Mouse (Mus musculus): ENCODE measurements at regions not wholly inside any gene's neighbourhood (a gene's known extent, or its start where the extent isn't known, plus 50 kb on each side); places are given as distances from the start of the nearest gene placed in this dataset.
A peak's percentile ranks its signal among the peaks of the same experiment; 100 is the strongest.

DNA sequence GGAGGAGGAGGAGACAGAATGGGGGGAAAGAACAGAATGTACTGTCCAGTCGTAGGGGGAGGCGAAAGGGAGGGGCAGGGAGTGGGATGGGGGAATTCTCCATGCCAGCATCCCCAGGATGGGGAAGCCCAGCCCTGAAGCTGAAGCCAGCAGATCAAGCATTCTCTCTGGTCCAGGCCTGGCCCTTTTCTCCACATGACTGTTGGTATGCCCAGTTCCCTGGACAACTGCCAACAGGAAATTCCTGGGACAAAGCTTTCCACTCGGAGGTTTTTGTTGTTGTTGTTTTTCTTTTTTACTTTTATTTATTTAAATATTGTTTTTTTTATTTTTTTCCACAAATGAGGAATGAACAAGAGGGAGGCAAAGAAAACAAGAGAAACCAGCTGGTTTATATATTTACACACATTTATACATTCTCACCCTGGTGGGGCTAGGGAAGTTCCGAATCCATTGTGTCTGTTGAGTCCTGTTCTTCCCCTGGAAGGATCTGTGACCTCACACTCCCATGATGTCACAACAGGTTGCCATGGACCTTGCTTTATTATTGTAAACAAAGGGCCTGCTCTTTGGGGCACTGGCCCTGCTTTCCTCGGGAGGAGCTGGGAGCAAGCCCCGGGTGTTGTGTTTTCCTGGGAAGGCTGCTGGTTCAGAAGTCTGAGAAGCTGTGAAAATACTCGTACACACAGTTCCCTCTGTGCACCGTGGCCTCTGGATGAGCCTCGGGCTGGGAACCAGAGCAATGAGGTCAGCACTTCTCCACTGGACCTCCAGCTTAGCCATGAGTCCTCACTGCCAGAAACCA is 135.5 kb upstream of the Med13l start:
- DNase-seq (ENCODE audit: low spot score in 2 of 2), result peak; percentile 28 to 68

DNA sequence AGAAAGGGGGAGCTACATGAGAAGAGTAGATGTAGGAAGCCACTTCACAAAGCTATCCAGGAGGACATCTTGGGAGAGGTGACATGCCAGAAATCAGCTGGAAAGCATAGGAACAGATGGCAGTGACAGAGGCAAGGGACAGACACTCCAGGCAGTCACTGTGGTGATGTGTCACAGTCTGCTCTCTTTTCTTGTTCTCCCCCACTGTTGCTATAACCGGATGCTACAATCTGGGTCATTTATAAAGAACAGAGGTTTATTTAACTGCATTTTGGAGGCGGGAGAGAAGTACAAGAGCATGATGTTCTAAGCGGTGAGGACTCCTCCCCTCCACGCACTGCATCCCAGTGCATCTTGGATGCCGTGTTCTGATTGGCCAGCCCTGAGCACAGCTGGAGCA is 133.8 kb upstream of the Med13l start:
- no peak for DNase-seq (ENCODE audit: low spot score in 2 of 2)

DNA sequence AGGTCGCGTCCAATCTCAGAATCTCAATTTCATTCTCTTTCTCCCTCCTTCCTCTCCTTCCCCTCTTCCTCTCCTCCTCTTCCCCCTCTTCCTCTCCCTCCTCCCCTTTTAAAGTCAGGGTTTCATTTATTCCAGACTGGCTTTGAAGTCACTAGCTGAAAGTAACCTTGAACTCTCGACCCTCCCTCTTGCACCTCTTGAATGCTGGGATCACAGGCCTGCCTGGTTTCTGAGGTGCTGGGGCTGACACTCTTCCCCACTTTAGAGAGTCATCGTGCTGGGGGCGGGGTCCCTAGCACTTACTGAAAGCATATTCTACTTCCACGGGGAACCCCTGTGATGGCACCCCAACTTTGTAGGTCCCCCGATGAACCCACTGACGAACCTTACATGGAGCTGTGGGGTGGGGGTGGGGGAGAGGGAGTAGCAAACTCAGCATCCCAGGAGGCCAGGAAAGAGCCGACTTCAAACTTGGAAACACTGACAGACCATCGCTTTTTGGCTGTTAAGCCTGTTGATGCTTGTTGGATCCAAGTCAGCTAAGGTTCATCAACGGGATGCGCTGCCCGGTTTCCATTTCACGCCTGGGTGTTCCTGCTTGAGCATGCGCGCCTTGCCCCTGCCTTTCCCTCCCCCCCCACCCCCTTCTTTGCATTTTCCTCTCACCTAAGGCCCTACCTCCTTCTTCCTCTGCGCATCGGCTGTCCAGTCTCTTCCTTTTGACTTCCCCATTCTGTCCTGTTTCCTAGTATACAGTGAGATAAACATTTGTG is 132.0 kb upstream of the Med13l start:
- DNase-seq (ENCODE audit: low spot score in 2 of 2), result no peak

DNA sequence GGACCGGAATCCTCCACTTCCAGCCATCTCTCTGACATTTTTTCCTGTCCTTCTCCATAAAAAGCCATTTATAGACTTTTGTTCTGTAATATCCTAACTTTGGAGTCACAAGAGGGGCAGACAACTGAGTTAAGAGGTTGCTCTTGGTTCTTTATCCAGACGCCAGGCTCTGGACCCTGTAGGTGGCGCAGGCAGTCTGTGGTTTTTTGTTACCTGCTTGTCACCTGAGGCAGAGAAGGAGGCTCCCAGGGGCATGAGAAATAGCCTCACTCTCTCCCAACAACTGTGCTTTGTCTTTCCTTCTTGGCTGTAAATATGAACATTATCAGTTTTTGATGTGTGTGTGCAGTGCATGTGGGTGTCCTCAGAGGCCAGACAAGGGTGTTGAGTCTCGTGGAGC is 126.9 kb upstream of the Med13l start:
- DNase-seq (ENCODE audit: low spot score in 2 of 2), result no peak

DNA sequence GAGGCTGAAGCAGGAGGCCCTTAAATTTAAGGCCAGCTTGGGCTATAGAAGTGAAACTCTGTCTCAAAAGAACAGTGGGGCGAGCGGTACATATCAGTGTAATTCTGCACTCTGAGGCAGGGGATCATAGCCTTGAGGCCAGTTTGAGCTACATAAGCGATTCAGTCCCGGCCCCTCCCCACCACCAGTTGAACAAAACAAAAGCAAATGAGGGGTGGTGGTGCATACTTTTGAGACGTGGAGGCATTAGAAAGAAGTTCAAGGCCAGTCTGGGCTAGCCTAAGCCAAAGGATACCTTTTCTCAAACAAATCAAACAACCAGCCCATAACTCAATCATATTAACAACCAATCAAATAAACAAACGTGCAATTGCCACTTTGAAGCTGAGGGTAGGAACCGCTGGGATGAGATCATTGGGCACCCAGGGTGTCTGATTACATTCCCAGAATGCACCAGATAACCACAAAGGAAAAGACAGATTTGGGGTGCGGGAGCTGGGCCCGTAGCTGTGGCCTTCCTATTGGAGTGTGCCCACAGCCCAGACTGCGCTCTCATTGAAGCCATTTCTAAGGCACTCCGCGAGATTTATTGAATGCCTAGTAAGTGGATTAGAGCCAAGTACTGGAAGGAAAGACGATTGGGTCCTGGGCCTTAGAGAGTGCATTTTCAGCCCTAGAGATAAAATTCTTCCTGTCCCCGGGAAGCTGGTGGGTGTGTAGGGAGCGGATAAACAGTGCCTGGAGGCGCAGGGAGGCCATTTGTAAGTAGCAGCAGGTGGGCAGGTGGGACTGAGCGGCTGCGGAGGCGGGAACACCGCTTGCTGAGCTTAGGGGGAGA is 125.5 kb upstream of the Med13l start:
- DNase-seq (ENCODE audit: low spot score in 2 of 2), result no peak

DNA sequence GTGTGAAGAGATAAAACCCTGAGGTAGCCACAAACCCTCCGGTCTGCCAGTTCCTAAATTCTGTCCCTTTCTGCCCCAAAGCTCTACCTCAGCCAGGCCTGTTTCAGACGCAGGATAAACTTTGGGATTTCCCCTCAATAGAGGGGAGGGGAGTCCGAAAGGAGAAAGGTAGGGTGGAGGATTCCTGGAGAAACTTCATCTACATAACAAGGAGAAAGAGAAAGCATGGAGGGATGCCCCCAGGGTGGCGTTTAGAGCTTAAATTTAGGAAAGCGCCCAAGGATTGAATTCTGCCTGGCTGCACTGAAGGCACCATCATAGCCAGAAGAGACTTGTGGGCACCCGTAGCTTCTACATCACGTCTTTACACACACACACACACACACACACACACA is 124.9 kb upstream of the Med13l start:
- no peak for DNase-seq (ENCODE audit: low spot score in 2 of 2)

DNA sequence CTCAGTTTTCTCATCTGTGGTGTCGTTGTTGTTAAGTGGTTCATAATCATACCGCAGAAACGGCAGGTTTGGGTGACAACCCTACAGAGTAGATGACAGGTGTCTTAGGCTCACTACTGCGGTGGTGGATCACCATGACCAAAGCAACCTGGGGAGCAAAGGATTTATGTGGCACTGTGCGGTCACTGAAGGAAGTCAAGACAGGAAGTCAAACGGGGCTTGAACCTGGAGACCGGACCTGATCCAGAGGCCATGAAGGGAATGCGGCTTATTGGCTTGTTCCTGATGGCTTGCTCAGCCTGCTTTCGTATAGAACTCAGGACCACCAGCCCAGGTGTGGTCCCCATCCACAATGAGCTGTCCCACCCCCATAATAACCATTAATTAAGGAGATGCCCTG is 124.4 kb upstream of the Med13l start:
- DNase-seq (ENCODE audit: low spot score in 2 of 2), result no peak

DNA sequence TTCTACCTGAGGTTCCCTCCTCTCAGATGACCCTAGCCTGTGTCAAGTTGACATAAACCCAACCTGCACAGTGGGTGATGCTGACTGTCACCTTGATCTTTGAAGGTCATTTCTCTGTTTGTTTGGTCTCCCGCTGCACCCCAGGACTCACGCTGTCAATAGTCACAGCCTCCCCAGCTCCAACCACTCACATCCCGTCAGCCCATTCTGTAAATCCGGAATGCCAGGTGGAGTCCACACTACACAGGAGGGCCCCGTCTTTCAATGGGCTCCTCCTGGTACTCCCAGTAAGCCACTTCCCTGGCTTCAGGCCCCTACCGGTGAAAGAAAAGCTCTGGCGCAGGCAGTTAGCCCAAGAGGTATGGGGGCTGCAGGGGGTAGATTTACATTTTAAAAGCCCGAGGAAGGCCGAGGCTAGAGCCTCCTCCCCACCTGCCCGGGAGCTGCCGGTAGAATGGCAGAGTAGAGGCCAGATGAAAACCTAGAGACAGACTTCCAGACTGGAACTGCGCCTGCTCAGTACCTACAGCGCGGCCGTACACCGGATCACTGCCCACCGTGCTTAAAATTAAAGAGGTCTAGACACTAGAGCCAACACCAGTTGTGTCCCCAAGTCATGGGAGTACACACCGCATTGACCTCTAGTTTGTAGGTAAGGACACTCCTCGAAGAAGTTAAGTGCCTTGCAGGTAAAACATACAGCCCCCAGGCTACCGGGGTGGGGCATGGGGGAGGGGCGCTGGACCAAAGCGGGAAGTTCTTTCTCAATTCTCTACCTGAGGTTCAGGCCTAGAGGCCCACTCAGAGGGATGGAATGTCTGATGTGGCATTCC is 123.8 kb upstream of the Med13l start:
- no peak for DNase-seq (ENCODE audit: low spot score in 2 of 2)

DNA sequence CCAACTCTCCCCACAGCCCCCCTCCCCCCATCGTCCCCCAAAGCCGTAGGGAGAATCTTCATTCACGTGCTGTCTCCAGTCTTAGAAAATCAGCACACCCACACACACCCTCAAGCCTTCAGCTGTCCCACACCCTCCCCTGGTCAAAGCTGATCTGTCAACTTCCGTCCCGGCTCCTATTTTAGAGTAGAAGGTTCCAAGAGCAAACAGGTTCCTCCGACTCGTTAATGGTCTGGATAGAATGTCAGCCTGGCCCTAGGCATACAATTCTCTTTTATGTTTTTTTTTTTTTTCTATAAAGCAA is 123.2 kb upstream of the Med13l start:
- no peak for DNase-seq (ENCODE audit: low spot score in 2 of 2)

DNA sequence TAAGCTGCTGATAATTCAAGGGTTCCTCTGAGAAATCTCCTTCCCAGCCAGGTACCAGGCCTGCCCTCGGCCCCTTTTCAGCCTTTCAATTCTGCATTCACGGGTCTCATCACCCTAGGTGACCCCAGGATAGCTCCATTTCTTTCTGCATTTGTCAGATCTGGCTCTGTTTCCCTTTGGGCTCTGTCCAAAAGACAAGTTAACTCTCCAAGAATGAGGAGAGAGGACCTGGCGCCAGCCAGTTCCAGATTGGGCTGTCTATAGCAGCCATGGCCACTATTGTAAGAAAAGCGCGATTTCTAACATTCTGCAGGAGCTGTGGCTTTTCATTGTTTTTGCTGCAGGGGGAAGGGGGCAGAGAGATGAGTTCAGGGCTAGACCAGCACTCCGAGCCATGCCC is 122.5 kb upstream of the Med13l start:
- DNase-seq (ENCODE audit: low spot score in 2 of 2), result no peak

DNA sequence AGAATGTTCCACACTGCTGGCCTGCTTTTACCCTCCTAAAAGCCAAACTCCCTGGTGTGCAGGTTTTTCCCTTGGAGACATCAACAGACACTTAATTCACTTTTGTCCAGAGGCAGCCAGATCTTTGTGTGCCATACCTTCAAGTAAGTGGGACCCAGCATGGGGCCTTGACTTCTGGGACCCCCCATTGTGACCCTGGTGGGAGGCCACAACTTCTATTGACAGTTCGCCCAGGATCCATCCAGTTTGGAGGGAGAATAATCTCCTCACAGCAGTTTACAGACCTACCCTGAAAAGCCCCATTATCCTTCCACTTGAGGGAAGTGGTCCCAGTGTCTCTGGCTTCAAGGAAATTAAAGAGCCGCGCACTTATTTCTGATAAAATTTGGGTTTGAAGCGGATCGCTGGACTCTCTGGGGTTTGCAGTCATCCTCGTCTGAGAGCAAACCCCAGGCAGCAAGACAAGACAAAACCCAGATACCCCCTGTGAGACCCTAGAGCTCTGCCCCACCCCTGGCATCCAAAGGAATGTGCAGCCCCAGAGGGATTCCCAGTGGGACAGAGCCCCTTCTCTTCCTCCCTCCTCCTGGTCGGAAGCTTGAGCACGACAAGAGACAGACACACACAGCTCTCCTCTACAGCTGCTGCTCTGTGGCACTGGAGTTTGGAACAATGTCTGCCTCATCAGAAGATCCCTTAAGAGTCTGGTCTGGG is 115.8 kb upstream of the Med13l start:
- no peak for DNase-seq (ENCODE audit: low spot score in 2 of 2)

DNA sequence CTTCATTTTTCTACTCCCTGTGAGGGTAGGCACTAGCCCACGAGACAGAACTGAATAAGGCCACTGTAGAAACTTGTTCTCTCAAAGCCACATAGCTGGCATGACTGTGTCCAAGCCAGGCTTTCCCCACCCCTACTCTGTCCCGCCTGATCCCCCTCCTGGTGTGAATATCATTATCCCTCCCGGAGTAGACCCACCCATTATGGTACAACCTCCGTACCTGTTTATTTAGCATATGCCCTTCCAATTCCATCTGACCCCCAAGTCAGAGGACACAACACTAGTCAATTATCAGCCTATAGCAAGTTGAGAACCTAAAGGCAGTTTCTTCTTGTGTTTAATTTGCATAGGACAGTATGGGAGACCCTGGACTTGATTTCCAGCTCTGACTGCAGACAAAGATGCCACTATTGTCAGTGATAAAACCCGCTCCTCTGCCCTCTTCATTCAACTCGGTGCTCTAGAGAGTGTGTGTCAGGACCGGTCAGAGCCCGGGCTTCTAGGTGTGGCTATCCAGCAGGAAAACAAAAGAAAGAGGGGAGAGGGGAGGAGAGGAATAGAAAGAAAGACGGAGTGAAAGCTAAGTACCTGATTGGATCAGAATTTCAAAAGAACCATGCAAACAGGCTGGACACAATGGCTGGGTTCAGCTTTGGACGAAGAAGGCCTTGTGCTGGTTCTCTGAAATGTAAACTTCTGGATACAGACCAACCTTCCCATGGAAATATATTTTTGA is 115.1 kb upstream of the Med13l start:
- DNase-seq (ENCODE audit: low spot score in 2 of 2), result no peak

DNA sequence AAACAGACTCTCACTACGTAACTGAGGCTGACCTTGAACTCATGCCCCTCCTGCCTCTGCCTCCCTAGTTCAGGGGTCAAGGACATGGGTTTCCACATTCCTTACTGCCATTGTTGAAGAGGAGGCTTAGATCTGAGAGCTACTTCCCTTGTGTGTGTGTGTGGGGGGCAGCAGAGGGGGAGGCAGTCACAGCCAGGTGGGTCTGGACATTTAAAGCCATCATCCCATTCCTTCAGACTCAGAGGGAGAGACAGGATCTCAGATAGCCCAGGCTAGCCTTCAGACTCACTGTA is 114.5 kb upstream of the Med13l start:
- no peak for DNase-seq (ENCODE audit: low spot score in 2 of 2)

DNA sequence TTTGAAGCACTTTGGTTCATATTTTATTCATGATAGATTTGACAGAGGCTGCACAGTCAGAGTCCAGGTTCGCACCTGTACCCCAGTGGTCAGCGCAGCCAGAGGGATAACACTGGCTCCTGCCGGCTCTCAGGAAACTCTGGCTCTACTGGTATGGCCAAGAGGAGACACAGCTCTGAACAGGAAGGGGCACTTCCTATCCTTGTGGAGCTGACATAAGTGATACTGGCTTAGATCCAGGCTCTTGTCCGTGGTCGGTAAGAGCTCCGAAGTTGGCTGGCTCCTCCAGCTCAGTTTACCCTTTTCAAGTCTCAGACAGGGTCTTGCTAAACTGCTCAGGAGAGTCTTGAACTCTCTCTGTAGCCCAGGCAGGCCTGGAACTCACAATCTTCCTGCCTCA is 113.6 kb upstream of the Med13l start:
- no peak for DNase-seq (ENCODE audit: low spot score in 2 of 2)

DNA sequence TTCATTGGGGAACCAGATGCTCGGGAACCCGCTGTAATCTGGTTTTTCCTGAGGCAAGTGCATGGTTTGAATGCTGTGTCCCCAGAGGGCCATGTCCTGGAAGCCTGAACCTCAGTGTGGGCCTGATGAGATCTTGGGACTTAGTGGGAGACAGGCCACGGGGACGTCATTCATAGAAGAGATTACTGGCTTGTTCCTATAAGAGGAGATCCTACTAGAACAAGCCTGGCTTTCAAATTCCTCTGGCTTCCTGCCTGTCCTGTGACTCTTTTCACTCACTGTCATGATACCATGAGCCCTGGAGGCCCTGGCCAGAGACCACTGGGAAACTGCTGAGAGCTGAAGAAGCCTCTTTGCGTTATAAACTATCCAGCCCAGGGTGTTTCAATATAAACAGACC is 113.1 kb upstream of the Med13l start:
- no peak for DNase-seq (ENCODE audit: low spot score in 2 of 2)

DNA sequence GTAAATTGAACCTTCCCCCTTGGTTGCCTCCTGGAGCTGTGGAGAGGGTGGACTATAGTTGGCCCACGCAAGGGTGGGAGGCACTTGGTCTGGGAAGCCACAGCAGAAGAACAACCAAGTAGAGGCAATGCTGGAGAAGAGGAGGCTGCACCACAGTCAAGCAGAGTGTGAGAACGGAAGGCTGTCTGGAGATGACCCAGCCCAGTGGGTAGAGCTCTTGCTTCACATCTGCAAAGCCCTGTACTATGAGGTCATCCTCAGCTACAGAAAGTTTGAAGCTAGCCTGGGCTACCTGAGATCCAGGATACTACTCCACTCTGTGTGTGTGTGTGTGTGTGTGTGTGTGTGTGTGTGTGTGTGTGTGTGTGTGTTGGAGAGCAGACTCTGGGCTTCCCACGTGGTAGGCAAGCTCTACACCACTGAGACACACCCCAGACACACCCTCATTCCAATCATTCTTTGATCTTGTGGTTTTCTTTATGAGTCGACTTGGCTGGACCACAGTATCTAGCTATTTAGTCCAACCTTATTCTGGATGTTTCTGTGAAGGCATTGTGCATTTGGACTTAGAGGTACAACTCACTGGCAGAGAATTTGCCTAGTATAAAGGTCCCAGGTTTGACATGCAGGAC is 111.5 kb upstream of the Med13l start:
- no peak for DNase-seq (ENCODE audit: low spot score in 2 of 2)

DNA sequence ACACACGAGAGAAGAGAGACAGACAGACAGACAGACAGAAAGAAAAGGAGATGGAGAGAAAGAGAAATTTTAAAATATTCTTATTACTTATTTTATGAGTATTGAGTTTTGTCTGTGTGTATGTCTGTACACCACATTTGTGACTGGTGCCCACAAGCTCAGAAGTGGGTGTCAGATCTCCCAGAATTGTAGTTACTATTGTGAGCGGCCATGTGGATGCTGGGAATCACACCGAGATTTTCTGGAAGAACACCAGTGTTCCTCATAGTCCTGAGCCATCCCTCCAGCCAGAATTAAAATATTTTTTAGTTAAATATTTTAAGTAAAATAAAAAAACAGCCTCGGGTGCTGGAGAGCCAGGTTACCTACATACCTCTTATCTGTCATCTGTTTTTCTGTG is 110.6 kb upstream of the Med13l start:
- DNase-seq (ENCODE audit: low spot score in 2 of 2), result no peak

DNA sequence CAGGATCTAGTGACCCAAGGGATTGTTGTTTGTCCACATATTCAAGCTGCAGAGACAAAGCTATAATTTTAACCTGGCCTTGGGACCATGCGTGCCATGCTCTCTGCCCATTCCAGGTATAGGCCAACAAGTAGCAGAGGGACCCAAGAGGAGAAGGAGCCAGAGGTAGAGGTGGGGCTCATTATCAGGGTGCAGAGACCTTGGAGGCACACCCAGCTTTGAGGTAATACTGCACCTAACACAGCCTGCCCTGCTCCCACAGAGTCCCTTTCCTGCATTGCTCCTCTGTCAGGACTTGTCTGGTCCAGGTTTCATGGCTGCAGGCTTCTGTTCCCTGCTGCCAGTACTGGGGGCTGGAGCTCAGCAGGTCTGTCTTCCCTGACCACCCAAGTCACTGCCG is 108.4 kb upstream of the Med13l start:
- DNase-seq (ENCODE audit: low spot score in 2 of 2), result no peak

DNA sequence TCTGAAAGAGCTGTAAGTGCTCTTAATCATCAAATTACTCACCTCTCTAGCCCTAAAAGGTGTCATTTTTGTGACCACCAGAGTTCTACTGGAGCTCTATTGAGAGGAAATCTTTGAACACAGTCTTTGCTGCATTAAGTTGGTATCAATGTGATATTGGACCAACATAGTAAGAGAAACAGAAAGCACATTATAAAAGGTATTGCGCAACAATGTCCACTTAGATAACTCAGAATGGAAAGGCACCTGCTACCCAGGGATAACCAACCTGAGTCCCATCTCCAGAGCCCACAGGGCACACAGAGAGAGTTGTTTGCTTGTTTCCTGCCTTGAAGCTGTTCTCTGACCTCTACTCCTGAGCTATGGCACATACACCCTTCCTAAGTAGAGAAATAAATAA is 106.4 kb upstream of the Med13l start:
- no peak for DNase-seq (ENCODE audit: low spot score in 2 of 2)

DNA sequence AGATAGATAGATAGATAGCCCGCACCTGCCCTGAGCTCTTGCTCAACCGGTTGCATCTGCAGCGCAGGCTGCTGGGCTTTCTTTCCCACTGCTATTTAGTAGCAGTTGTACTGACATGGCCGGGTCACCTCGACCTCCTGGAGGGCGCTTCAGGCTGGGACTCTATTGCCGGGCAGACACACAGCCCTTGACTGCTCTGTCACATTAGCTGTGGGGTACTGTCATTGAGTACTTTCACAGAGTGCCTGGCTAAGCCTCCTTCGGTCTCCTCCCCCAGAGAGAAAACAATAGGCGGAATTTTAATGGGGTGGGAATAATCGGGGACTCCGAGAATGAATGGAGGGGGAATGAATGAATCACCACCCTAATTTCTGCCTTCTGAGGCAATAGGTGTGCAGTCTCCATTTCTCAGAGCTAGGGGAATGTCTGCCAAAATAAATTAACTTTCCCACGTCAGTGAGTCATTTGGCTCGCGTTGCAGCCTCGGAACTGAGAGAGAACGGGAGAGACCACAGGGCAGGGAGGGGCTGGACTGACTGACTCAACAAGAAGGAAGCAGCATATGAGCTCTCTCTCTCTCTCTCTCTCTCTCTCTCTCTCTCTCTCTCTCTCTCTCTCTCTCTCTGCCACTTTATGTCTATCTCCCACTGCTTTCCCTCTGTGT is 101.6 kb upstream of the Med13l start:
- peak; percentile 51 to 89 for DNase-seq (ENCODE audit: low spot score in 2 of 2)

All from urinary bladder, adult 18-20 months (tissue).